Mouse (Mus musculus) cortical plate, adult 2 months (tissue): ENCODE data around the gene Ttc7. TPM values are rescaled to one million over a fixed set of nuclear protein-coding genes. Genes with fewer than 3 reads are reported as not detected.

Source experiments
- H3K27ac ChIP-seq: fragments of 200-500 bp; 2 replicates; pipeline ENCODE4 v1.5.1; 2012; ENCODE audit warnings: low read length, control low read depth, inconsistent platforms; ENCODE audit not compliant: insufficient read depth
- H3K4me1 ChIP-seq: fragments of 200-500 bp; 2 replicates; pipeline ENCODE4 v1.6.1; 2011; ENCODE audit warnings: low read length; ENCODE audit not compliant: control insufficient read depth, insufficient read depth
- H3K4me3 ChIP-seq: fragments of 200-500 bp; 2 replicates; pipeline ENCODE4 v1.5.1; 2011; ENCODE audit warnings: mild to moderate bottlenecking, low read length, control low read depth; ENCODE audit not compliant: insufficient read depth
- CTCF ChIP-seq: fragments of 200-500 bp; IDR thresholded peaks from 2 replicates; pipeline ENCODE4 v1.5.1; 2011; ENCODE audit warnings: mild to moderate bottlenecking, control low read depth, low read length; ENCODE audit not compliant: insufficient read depth; ENCODE audit errors: extremely low read depth
- POLR2A ChIP-seq: fragments of 200-500 bp; IDR thresholded peaks from 2 replicates; pipeline ENCODE4 v1.6.1; 2011; ENCODE audit warnings: mild to moderate bottlenecking, low read length, control low read depth; ENCODE audit not compliant: insufficient read depth; ENCODE audit errors: extremely low read depth
- polyA plus RNA-seq: library from polyadenylated mRNA; depleted of rRNA; stranded (reverse); fragments of >200 nt; gene quantifications from 2 replicates; pipeline ENCODE4 v1.2.3, GENCODE M21; 2012; rRNA removed

Gene Ttc7
- 11.3 and 12.2 TPM in 2 replicates for polyA plus RNA-seq

GRCm38 (mm10) chr17:87282706-87283053 lies at the start of gene Ttc7:
TSS of gene Ttc7 (plus strand) at chr17:87282886.
- H3K4me3 ChIP-seq, result peak within 1 kb of the TSS; percentile 75
- TF ChIP-seq POLR2A (peak; percentile 78; the same call in 1 of the 2 replicates), CTCF (no peak)
- H3K27ac ChIP-seq, result peak within 1 kb of the TSS; percentile 88
- 0 out of 2 replicates have a peak, but pooled peaks cover 1% of the 10 kb centered on the region for H3K4me1 ChIP-seq

DNA sequence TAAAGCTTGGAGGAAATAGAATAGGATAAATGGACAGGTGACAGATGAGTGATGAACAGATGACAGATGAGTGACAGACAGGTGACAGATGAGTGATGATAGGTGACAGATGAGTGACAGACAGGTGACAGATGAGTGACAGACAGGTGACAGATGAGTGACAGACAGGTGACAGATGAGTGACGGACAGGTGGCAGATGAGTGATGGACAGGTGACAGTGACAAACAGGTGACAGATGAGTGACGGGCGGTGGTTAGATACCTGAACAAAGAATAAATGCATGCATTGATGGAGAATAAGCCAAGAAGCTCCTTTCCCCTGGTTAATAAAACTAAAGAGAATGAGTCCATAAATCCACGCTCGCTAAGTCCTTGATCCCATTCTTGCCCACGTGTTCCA lies 47.7 kb upstream of the Ttc7 start:
- TF ChIP-seq POLR2A (no peak), CTCF (no peak)
- H3K4me1 ChIP-seq, result no peaks in the 10 kb centered on the region

DNA sequence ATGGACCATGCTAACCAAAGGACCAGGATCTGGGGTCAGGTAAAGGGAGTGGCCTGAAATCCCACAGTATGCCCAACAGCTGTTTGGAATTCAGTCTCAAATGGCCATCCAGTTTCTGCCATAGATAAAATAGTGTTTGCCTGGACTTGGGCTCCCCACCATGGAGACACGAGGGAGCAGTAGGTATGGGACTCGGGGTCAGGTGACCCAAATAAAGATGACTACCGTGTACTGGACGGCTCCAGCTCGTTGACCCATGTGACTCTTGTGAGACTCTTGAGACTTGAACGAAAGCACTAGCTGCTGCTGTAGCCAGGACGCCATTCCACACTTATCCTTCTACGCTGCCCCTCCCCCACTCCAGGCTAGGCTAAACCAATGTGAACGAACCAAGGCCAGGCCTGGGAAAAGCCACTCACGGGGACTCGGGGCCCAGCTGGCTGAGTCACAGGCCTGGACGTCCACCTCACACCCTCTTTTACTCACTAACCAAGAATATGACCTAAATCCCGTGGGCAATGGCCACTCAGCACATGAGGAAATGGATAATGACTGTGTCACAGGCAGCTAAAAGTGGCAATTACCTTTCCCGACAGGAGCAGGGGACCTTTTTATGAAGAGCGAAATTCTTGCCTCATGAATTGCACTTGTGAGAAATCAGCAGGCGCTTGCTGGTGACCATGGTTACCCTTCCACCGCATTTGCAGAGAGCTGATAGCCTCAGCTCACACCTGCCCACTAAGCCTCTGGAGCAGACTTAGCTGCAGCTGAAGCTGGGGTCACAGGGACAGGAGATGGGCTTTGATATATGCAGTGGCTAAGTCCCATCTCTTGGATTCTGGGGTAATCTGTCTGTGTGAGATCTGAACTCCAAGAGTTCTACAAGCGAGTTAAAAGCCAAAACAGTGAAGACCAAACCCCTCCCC lies 45.7 kb upstream of the Ttc7 start:
- H3K27ac ChIP-seq, result no peak overlapping the region
- no peak for TF ChIP-seq POLR2A
- no peak for TF ChIP-seq CTCF

More for the DNA sequence above, 47.7 kb upstream of the Ttc7 start:
- no peak overlapping the region for H3K27ac ChIP-seq
- H3K4me3 ChIP-seq, result no peak overlapping the region

DNA sequence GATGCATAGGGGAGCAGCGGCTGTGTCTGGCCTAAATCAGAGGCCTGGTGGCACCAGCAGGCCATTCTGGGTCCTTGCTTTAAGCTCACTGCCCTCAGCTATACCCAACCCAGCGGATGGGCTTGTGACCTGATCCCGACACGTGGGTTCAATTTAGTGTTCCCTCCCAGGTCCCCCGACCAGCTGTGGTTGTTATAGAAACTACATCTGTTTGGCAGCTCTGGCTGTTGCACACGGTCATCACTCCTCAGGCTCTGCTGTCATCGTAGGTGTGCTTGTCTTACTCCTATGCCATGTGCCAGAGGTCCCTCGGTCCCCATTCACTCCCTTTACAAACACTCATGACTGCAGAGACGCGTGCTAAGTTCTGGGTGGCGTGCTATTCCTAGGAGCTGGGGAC lies 44.9 kb upstream of the Ttc7 start:
- H3K27ac ChIP-seq, result no peak overlapping the region
- TF ChIP-seq POLR2A (no peak), CTCF (no peak)
- no peak overlapping the region for H3K4me3 ChIP-seq
- no peaks in the 10 kb centered on the region for H3K4me1 ChIP-seq

More for the DNA sequence above, 45.7 kb upstream of the Ttc7 start:
- H3K4me3 ChIP-seq, result no peak overlapping the region
- H3K4me1 ChIP-seq, result no peaks in the 10 kb centered on the region

GRCm38 (mm10) chr17:87246103-87246502 lies 36.6 kb upstream of the Ttc7 start:
- no peaks in the 10 kb centered on the region for H3K4me1 ChIP-seq
- H3K27ac ChIP-seq, result no peak overlapping the region
- H3K4me3 ChIP-seq, result no peak overlapping the region
- no peak for TF ChIP-seq CTCF
- TF ChIP-seq POLR2A, result no peak

GRCm38 (mm10) chr17:87254384-87254783 lies 28.3 kb upstream of the Ttc7 start:
- no peak for TF ChIP-seq POLR2A
- no peak for TF ChIP-seq CTCF
- H3K4me1 ChIP-seq, result no peaks in the 10 kb centered on the region
- no peak overlapping the region for H3K4me3 ChIP-seq
- H3K27ac ChIP-seq, result no peak overlapping the region

- TF ChIP-seq POLR2A, result no peak
- no peak for TF ChIP-seq CTCF
- H3K4me3 ChIP-seq, result no peak overlapping the region
- no peak overlapping the region for H3K27ac ChIP-seq
- no peaks in the 10 kb centered on the region for H3K4me1 ChIP-seq
Measured at GRCm38 (mm10) chr17:87255672-87256071, 27.0 kb upstream of the Ttc7 start.

- no peaks in the 10 kb centered on the region; the same call in 1 of the 2 replicates for H3K4me1 ChIP-seq
- H3K27ac ChIP-seq, result no peak overlapping the region
- H3K4me3 ChIP-seq, result no peak overlapping the region
- TF ChIP-seq POLR2A (no peak), CTCF (no peak)
Measured at GRCm38 (mm10) chr17:87263401-87263800, 19.3 kb upstream of the Ttc7 start.

DNA sequence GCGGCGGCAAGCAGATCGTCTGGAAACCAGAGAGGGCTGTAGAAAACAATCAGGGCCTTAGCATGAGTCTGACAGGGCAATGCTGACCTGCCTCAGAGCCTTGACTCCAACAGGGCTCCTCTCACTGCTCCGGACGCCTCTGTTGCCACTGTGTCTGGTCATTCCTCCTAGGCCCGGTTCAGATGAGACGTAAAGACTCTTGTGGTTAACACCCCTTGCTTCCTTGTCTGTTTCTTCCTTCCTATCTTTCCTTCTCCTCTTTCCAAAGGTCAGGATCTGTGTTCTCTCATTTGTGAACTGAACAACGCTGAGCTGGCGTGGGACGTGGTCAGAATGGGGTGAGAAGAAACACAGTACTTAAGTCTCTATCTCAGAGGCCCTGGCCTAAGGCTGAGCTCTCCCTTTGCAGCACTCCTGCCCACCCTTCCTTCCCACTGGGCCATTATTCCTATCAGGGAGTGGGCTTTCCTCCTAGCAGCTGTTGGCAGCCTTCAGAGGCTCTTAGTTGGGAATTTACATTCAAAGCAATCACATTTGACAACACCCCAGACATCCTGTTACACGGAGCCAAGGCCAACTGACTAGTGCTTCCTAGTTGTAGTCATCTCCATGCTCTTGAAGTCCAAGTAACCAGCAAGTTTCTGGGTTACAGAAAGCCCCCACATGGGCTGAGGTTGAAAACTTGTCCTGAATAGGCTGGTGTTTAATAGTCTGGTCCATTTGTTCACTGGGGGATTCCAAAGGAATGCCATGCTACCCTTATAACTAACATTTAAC lies 18.4 kb upstream of the Ttc7 start:
- H3K27ac ChIP-seq, result no peak overlapping the region
- H3K4me3 ChIP-seq, result peak overlapping the region; percentile 98; the same call in 1 of the 2 replicates
- TF ChIP-seq POLR2A, result no peak
- TF ChIP-seq CTCF, result no peak
- no peaks in the 10 kb centered on the region; the same call in 1 of the 2 replicates for H3K4me1 ChIP-seq
